Mouse (Mus musculus): ENCODE data around the gene Kif5c.

GRCm38 (mm10) chr2:49744251-49745093 lies 125.4 kb downstream of the Kif5c start:
- TF ChIP-seq CTCF (IDR thresholded peaks at IDR 0.05; ENCODE audit: insufficient read depth, low read length) (no peak), POLR2A (IDR thresholded peaks at IDR 0.05; ENCODE audit: borderline replicate concordance, extremely low read depth, low read depth, low read length) (no peak)
